Mouse (Mus musculus) adrenal gland, adult 18-20 months (tissue): ENCODE results near the gene Usmg5. TPM values are rescaled to one million over a fixed set of nuclear protein-coding genes. Genes with fewer than 3 reads are reported as not detected.

Experiments used
- DNase-seq, 2 experiments: peaks; one replicate each; pipeline ENCODE4 v3.0.0; 2021 to 2022; ENCODE audit warnings: low spot score in 2 of 2
- total RNA-seq, 2 experiments: library from RNA; stranded (reverse); gene quantifications; 1 replicate in 1 of 2; 2 replicates in 1 of 2; pipeline ENCODE4 v1.2.3; 2021

Usmg5 gene
- total RNA-seq, 2 experiments from 2014 or later = 640 to 879 TPM

DNA sequence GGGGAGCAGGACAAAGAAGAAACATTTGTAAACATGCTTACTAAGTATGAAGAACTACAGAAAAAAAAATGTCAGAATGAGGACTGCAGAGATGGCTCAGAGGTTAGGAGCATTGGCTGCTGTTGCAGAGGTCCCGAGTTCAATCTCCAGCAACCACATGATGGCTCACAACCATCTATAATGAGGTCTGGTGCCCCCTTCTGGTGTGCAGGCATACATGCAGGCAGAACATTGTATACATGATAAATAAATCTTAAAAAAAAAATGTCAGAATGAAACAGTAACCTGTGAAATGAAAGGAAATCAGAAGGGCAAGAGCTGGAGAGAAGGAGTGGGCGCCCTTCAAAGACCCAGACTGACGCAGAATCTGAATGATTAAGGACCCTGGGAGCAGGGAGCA lies 24.6 kb downstream of the Usmg5 start:
- no peak for DNase-seq

- no peak for DNase-seq
These were observed 32.8 kb downstream of the Usmg5 start for GRCm38 (mm10) chr19:47057684-47058083.

DNA sequence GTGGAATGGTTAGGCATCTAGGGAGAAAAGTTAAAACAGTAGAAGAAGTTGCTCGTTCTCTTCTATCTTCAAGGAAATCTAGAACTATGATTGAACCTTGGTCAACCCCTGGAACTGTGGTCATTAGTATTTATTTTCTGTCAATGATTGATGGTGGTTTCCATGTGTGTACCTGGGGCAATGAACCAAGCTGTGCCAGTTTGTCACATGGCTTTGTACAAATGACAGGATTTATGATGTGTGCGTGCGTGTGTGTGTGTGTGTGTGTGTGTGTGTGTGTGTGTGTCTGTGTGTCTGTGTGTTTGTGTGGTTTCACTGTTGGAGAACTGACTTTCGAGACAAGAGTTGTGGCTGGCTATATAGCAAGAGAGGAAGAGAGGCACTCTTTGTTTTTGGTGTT lies 37.0 kb downstream of the Usmg5 start:
- no peak for DNase-seq

GRCm38 (mm10) chr19:47052927-47053326 lies 37.5 kb downstream of the Usmg5 start:
- DNase-seq = no peak

GRCm38 (mm10) chr19:47050271-47051032 lies 40.0 kb downstream of the Usmg5 start, which contains the start of gene Pcgf6:
Pcgf6 (minus strand) TSS chr19:47050906.
- DNase-seq = peak; percentile 70

- no peak for DNase-seq
These were observed 40.6 kb downstream of the Usmg5 start for GRCm38 (mm10) chr19:47049840-47050239.

GRCm38 (mm10) chr19:47049061-47049460 lies 41.4 kb downstream of the Usmg5 start:
- DNase-seq = no peak

- DNase-seq = peak in 1 of 2 experiments; percentile 41
These were observed 43.1 kb downstream of the Usmg5 start for GRCm38 (mm10) chr19:47047236-47047833.

DNA sequence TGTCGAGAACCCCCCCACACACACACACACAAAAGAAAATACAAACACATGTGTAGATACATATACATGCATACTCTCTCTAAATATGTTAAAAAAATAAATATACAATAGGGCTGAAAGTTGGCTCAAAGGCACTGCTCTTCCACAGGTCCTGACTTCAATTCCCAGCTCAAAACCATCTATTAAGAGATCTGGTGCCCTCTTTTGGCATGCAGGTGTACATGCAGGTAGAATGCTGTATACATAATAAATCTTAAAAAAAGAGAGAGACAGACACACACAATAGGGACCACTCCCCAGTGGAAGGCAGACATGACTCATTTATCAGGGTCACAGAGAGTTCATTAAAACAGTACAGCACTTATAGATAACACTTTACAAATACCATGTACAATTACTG lies 44.1 kb downstream of the Usmg5 start:
- no peak for DNase-seq

GRCm38 (mm10) chr19:47043608-47044007 lies 46.8 kb downstream of the Usmg5 start:
- no peak for DNase-seq

DNA sequence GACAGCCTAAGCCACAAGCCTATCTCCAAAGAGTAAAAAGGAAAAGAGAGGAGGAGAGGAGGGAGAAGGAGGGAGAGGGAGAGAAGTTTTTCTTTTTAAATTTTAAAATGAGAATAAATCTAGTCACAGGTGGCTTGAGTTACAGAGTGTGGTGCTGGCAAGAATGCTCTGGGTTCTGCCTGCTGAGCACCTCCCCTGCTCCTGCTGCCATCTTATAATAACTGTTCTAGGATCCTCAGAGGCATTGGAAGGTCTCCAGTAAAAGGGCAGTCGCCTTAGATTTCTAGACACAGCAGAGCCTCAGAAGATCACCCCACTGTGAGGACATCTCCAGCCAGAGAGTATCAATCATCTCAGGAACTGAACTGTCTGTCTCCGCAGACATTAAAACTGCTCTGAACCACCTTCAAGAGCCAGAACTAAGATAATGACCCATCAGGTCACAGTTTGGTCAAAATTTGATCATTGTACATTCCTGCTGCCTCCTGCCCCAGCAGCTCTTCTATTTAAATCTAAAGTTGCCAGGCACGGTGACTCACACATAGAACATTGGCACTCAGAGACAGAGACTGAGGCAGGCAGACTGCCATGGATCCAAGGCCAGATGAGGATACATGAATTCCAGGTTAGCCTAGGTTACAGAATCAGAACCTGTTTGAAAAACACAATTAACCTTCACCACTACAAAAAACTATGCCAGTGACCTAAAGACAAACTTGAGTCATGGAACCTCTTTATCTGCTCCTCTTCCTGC lies 49.5 kb downstream of the Usmg5 start:
- DNase-seq = no peak

- no peak for DNase-seq
These were observed 53.9 kb downstream of the Usmg5 start for GRCm38 (mm10) chr19:47036596-47036995.

GRCm38 (mm10) chr19:47034916-47035315 lies 55.5 kb downstream of the Usmg5 start:
- DNase-seq = no peak

Other genes with a start within 250 kb of the Usmg5 start
- 1 to 10 TPM; 7.8 to 8.6 TPM for gene Ina, start 75.9 kb downstream of the Usmg5 start, total RNA-seq
- 10 to 100 TPM; 57.5 to 68.4 TPM for gene Nt5c2, start 75.5 kb downstream of the Usmg5 start, total RNA-seq
- 10 to 100 TPM in 1 of 2 experiments, 1 to 10 TPM in 1; 7.4 to 10.8 TPM for gene Pcgf6, start 39.7 kb downstream of the Usmg5 start, total RNA-seq
- gene Taf5, start 22.9 kb downstream of the Usmg5 start, total RNA-seq = 1 to 10 TPM; 3.8 to 4.3 TPM
- 10 to 100 TPM; 24.5 to 25.7 TPM for gene Pdcd11, start 121 bp upstream of the Usmg5 start, total RNA-seq
- 1 to 10 TPM; 5.1 to 5.5 TPM for gene Calhm2, start 47.6 kb upstream of the Usmg5 start, total RNA-seq
- not detected for gene Calhm1, start 53.6 kb upstream of the Usmg5 start, total RNA-seq
- gene Calhm3, start 67.1 kb upstream of the Usmg5 start, total RNA-seq = not detected
- 10 to 100 TPM; 13.4 to 16.9 TPM for gene Neurl1a, start 88.2 kb upstream of the Usmg5 start, total RNA-seq